In the genomic region with DNA sequence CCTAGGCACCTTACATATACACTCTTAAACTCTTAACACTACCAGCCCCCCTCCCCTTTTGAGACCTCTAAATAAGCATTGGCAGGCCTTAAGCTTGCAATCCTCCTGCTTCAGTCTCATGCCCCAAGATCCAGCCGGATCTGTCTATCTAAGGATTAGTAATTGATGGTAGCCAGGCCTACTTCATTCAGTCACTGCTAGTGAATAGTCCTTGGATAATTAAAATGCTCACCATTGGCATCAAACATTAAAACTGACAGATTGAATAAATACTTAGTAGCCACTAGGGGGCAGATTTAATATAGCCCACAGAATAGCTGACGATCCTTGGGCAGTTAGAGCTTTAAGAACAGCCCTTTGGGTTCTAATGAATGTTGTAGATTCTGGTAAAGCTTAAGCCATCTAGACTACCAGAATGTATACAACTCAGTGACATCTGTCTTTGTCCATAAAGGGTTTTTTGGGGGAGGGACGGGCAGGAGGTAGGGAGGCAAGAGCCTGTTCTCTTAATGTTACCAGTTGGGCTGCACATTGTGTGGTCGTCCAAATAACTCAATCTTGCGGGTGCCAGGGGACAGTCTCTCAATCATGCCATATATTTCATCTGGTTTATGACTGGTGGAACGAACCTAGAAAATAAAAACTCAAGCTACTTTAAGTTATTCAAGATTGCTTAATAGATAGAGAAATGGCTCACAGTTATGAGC, we compare ENCODE assay signal across 7 mouse cellular contexts. TPM values are rescaled to one million over a fixed set of nuclear protein-coding genes. Genes with fewer than 3 reads are reported as not detected.
DNase-seq lines count a peak whose midpoint lies in the region; ATAC-seq and TF ChIP-seq lines count a peak whose summit lies in the region.

No protein-coding gene starts in this region.

- peak; percentile 88 for DNase-seq in lung, postnatal 0 days (ENCODE audit: low spot score)
- no peak for DNase-seq in lung, adult 18-20 months
- peak; percentile 56 for DNase-seq in embryo, embryonic 10.5 days (ENCODE audit: low spot score)
- DNase-seq in stomach, postnatal 0 days (ENCODE audit: low spot score) = no peak
- no peak for DNase-seq in kidney, postnatal 14 days

- no peaks in the 10 kb centered on the region for H3K4me1 ChIP-seq in lung, postnatal 0 days (ENCODE audit: insufficient read depth, low read depth, low read length)
- no peaks in the 10 kb centered on the region for H3K4me1 ChIP-seq in limb, embryonic 13.5 days
- H3K4me1 ChIP-seq in stomach, postnatal 0 days (replicated peaks; ENCODE audit: control insufficient read depth, insufficient read depth) = no peaks in the 10 kb centered on the region
- H3K4me1 ChIP-seq in heart, embryonic 11.5 days (ENCODE audit: control insufficient read depth, insufficient read depth, low read length) = no peaks in the 10 kb centered on the region

- peak; percentile 55 for ATAC-seq in lung, postnatal 0 days
- ATAC-seq in limb, embryonic 13.5 days (ENCODE audit: low FRiP score, low read depth) = peak; percentile 32; the same call in 1 of the 2 replicates
- ATAC-seq in stomach, postnatal 0 days (ENCODE audit: low FRiP score, low TSS enrichment) = peak; percentile 64; the same call in 1 of the 2 replicates
- no peak for ATAC-seq in heart, embryonic 11.5 days (replicated peaks; ENCODE audit: insufficient number of reproducible peaks, low FRiP score, low TSS enrichment)

- TF ChIP-seq EP300 in lung, postnatal 0 days (IDR thresholded peaks at IDR 0.05) = no peak
- no peak for TF ChIP-seq EP300 in stomach, postnatal 0 days (optimal IDR thresholded peaks at IDR 0.05)

- peak; percentile 72 for TF ChIP-seq CTCF in lung, postnatal 0 days (IDR thresholded peaks at IDR 0.05)
- peak; percentile 76 for TF ChIP-seq CTCF in stomach, postnatal 0 days (IDR thresholded peaks at IDR 0.05; ENCODE audit: low read depth)

- no peaks in the 10 kb centered on the region for H3K9me3 ChIP-seq in lung, postnatal 0 days (ENCODE audit: low read length)
- H3K9me3 ChIP-seq in limb, embryonic 13.5 days = no peaks in the 10 kb centered on the region
- no peaks in the 10 kb centered on the region for H3K9me3 ChIP-seq in stomach, postnatal 0 days (ENCODE audit: control insufficient read depth, low read length)
- no peaks in the 10 kb centered on the region for H3K9me3 ChIP-seq in heart, embryonic 11.5 days (replicated peaks; ENCODE audit: control insufficient read depth, low read length)

- no peak overlapping the region for H3K9ac ChIP-seq in lung, postnatal 0 days (replicated peaks; ENCODE audit: low read depth)
- no peak overlapping the region for H3K9ac ChIP-seq in limb, embryonic 13.5 days
- H3K9ac ChIP-seq in stomach, postnatal 0 days (ENCODE audit: low read length) = no peak overlapping the region
- no peak overlapping the region for H3K9ac ChIP-seq in heart, embryonic 11.5 days (ENCODE audit: low read depth, low read length)

- 69% methylated on average over 6 of the region's 6 CpGs for WGBS in lung, postnatal 0 days
- 71% methylated on average over 6 of the region's 6 CpGs for WGBS in limb, embryonic 13.5 days
- 66% methylated on average over 6 of the region's 6 CpGs for WGBS in stomach, postnatal 0 days
- 75% methylated on average over 6 of the region's 6 CpGs for whole genome bisulfite sequencing in heart, embryonic 11.5 days (ENCODE audit: insufficient replicate concordance)

- no peak overlapping the region for H3K4me3 ChIP-seq in lung, postnatal 0 days (ENCODE audit: low read depth, low read length)
- no peak overlapping the region for H3K4me3 ChIP-seq in limb, embryonic 13.5 days
- H3K4me3 ChIP-seq in stomach, postnatal 0 days (ENCODE audit: low read depth, low read length) = no peak overlapping the region
- H3K4me3 ChIP-seq in heart, embryonic 11.5 days (ENCODE audit: low read depth, low read length) = no peak overlapping the region

- H3K27me3 ChIP-seq in lung, postnatal 0 days (replicated peaks; ENCODE audit: insufficient read depth, low read length) = no peaks in the 10 kb centered on the region
- H3K27me3 ChIP-seq in limb, embryonic 13.5 days = no peaks in the 10 kb centered on the region
- H3K27me3 ChIP-seq in stomach, postnatal 0 days (ENCODE audit: control insufficient read depth, insufficient read depth, low read length) = no peaks in the 10 kb centered on the region
- H3K27me3 ChIP-seq in heart, embryonic 11.5 days (ENCODE audit: control insufficient read depth, insufficient read depth, low read length) = no peaks in the 10 kb centered on the region

- H3K4me2 ChIP-seq in lung, postnatal 0 days (replicated peaks; ENCODE audit: low read depth, low read length) = no peak overlapping the region
- H3K4me2 ChIP-seq in limb, embryonic 13.5 days (replicated peaks) = no peak overlapping the region
- H3K4me2 ChIP-seq in stomach, postnatal 0 days (replicated peaks; ENCODE audit: low read depth) = no peak overlapping the region
- no peak overlapping the region for H3K4me2 ChIP-seq in heart, embryonic 11.5 days

- H3K27ac ChIP-seq in lung, postnatal 0 days (ENCODE audit: low read length) = no peak overlapping the region
- no peak overlapping the region for H3K27ac ChIP-seq in limb, embryonic 13.5 days
- H3K27ac ChIP-seq in stomach, postnatal 0 days (replicated peaks) = no peak overlapping the region
- no peak overlapping the region for H3K27ac ChIP-seq in heart, embryonic 11.5 days (ENCODE audit: low read depth, low read length)

- peaks cover 39% of the 10 kb centered on the region for H3K36me3 ChIP-seq in lung, postnatal 0 days (ENCODE audit: insufficient read depth, low read length)
- H3K36me3 ChIP-seq in limb, embryonic 13.5 days = peaks cover 86% of the 10 kb centered on the region
- peaks cover 21% of the 10 kb centered on the region for H3K36me3 ChIP-seq in stomach, postnatal 0 days (ENCODE audit: control insufficient read depth, insufficient read depth, low read length)
- H3K36me3 ChIP-seq in heart, embryonic 11.5 days (ENCODE audit: control insufficient read depth, insufficient read depth, low read length) = peaks cover 36% of the 10 kb centered on the region

RNA-seq across cellular contexts. Expression of a gene that starts 9.2 kb away (rescaled TPM):
- 19.6 and 19.9 TPM in 2 replicates for polyA plus RNA-seq in lung, postnatal 0 days (2015; fragmentation: Nextera tagmentation; extraction: Ambion mirVana)
- 49.3 and 51.2 TPM in 2 replicates for polyA plus RNA-seq in limb, embryonic 13.5 days (2015; fragmentation: Nextera tagmentation; extraction: Ambion mirVana)
- polyA plus RNA-seq in stomach, postnatal 0 days (2015; fragmentation: Nextera tagmentation; extraction: Ambion mirVana) = 13.7 and 15.9 TPM in 2 replicates
- 29.3 and 30.7 TPM in 2 replicates for polyA plus RNA-seq in heart, embryonic 11.5 days (2014; fragmentation: Nextera tagmentation; extraction: Ambion mirVana)

RNA-seq across cellular contexts. Expression of a gene that starts 16.4 kb away (rescaled TPM):
- polyA plus RNA-seq in lung, postnatal 0 days (2015; fragmentation: Nextera tagmentation; extraction: Ambion mirVana) = 11.9 and 14.3 TPM in 2 replicates
- polyA plus RNA-seq in limb, embryonic 13.5 days (2015; fragmentation: Nextera tagmentation; extraction: Ambion mirVana) = 25.9 and 30.4 TPM in 2 replicates
- polyA plus RNA-seq in stomach, postnatal 0 days (2015; fragmentation: Nextera tagmentation; extraction: Ambion mirVana) = 6.9 and 7.3 TPM in 2 replicates
- 16.4 and 20.8 TPM in 2 replicates for polyA plus RNA-seq in heart, embryonic 11.5 days (2014; fragmentation: Nextera tagmentation; extraction: Ambion mirVana)

RNA-seq across cellular contexts. Expression of a gene that starts 16.8 kb away (rescaled TPM):
- polyA plus RNA-seq in lung, postnatal 0 days (2015; fragmentation: Nextera tagmentation; extraction: Ambion mirVana) = 22.7 and 23.7 TPM in 2 replicates
- polyA plus RNA-seq in limb, embryonic 13.5 days (2015; fragmentation: Nextera tagmentation; extraction: Ambion mirVana) = 47.9 and 48.2 TPM in 2 replicates
- polyA plus RNA-seq in stomach, postnatal 0 days (2015; fragmentation: Nextera tagmentation; extraction: Ambion mirVana) = 21.5 and 22.9 TPM in 2 replicates
- 36.5 and 43.8 TPM in 2 replicates for polyA plus RNA-seq in heart, embryonic 11.5 days (2014; fragmentation: Nextera tagmentation; extraction: Ambion mirVana)

RNA-seq across cellular contexts. Expression of a gene that starts 32.9 kb away (rescaled TPM):
- 3.8 and 4.1 TPM in 2 replicates for polyA plus RNA-seq in lung, postnatal 0 days (2015; fragmentation: Nextera tagmentation; extraction: Ambion mirVana)
- 24.3 and 27.0 TPM in 2 replicates for polyA plus RNA-seq in limb, embryonic 13.5 days (2015; fragmentation: Nextera tagmentation; extraction: Ambion mirVana)
- 1.9 and 2.1 TPM in 2 replicates for polyA plus RNA-seq in stomach, postnatal 0 days (2015; fragmentation: Nextera tagmentation; extraction: Ambion mirVana)
- 9.8 and 12.0 TPM in 2 replicates for polyA plus RNA-seq in heart, embryonic 11.5 days (2014; fragmentation: Nextera tagmentation; extraction: Ambion mirVana)

RNA-seq across cellular contexts. Expression of a gene that starts 38.1 kb away (rescaled TPM):
- 17.6 and 19.2 TPM in 2 replicates for polyA plus RNA-seq in lung, postnatal 0 days (2015; fragmentation: Nextera tagmentation; extraction: Ambion mirVana)
- 36.6 and 50.3 TPM in 2 replicates for polyA plus RNA-seq in limb, embryonic 13.5 days (2015; fragmentation: Nextera tagmentation; extraction: Ambion mirVana)
- polyA plus RNA-seq in stomach, postnatal 0 days (2015; fragmentation: Nextera tagmentation; extraction: Ambion mirVana) = 12.6 and 14.2 TPM in 2 replicates
- polyA plus RNA-seq in heart, embryonic 11.5 days (2014; fragmentation: Nextera tagmentation; extraction: Ambion mirVana) = 34.5 and 36.9 TPM in 2 replicates

Comparison
In these comparisons a context has a peak if more than half of its experiments do, and no peak if none do; other contexts are left out.
1. DNase-seq: peak in lung, postnatal 0 days (single experiment) and embryo, embryonic 10.5 days (single experiment); none in lung, adult 18-20 months (0 of 2), stomach, postnatal 0 days (single experiment) and kidney, postnatal 14 days (single experiment).